Mouse (Mus musculus): ENCODE results near the gene Trpd52l3.

- TF ChIP-seq CTCF (IDR thresholded peaks at IDR 0.05; ENCODE audit: low read depth, low read length), result no peak
- TF ChIP-seq GATA1 (IDR thresholded peaks at IDR 0.05; ENCODE audit: borderline replicate concordance, low read length), result no peak
- TF ChIP-seq TAL1 (conservative IDR thresholded peaks at IDR 0.05; ENCODE audit: low read depth, low read length), result no peak
- no peak for TF ChIP-seq POLR2AphosphoS5 (IDR thresholded peaks at IDR 0.05; ENCODE audit: insufficient replicate concordance, low read depth, low read length)
- no peak for TF ChIP-seq GATA2 (IDR thresholded peaks at IDR 0.05; ENCODE audit: borderline replicate concordance, low read depth, low read length)
Measured at GRCm38 (mm10) chr19:29960906-29961305, 42.7 kb upstream of the Trpd52l3 start.

Measured in G1E (cell line).